Mouse (Mus musculus) heart, embryonic 15.5 days (tissue): Measurements from ENCODE around the gene Mfsd2a. TPM values are rescaled to one million over a fixed set of nuclear protein-coding genes. Genes with fewer than 3 reads are reported as not detected.

Experiments used
- ATAC-seq: fragments of 200-750 bp; cut with Nextera tagmentation; replicated peaks from 2 replicates; pipeline ENCODE4 v1.8.0; 2017; ENCODE audit warnings: low read depth, moderate TSS enrichment; ENCODE audit not compliant: insufficient number of reproducible peaks, insufficient read depth, low FRiP score
- H3K27ac ChIP-seq: fragments of 300-500 bp; sonication (generic); 2 replicates; pipeline ENCODE4 v1.5.1; 2015; ENCODE audit warnings: mild to moderate bottlenecking, inconsistent platforms
- H3K27me3 ChIP-seq: fragments of 300-500 bp; sonication (generic); 2 replicates; pipeline ENCODE4 v1.6.1; 2015; ENCODE audit warnings: inconsistent platforms
- H3K36me3 ChIP-seq: fragments of 300-500 bp; sonication (generic); 2 replicates; pipeline ENCODE4 v1.6.1; 2015; ENCODE audit warnings: mild to moderate bottlenecking, inconsistent platforms
- H3K4me1 ChIP-seq: fragments of 300-500 bp; sonication (generic); replicated peaks from 2 replicates; pipeline ENCODE4 v1.6.1; 2015; ENCODE audit warnings: inconsistent platforms
- H3K4me2 ChIP-seq: fragments of 300-500 bp; sonication (generic); 2 replicates; pipeline ENCODE4 v1.6.1; 2015; ENCODE audit warnings: inconsistent platforms, mild to moderate bottlenecking, moderate library complexity
- H3K4me3 ChIP-seq: fragments of 300-500 bp; sonication (generic); 2 replicates; pipeline ENCODE4 v1.5.1; 2015; ENCODE audit warnings: mild to moderate bottlenecking, inconsistent platforms
- H3K9ac ChIP-seq: fragments of 300-500 bp; sonication (generic); 2 replicates; pipeline ENCODE4 v1.6.1; 2015; ENCODE audit warnings: mild to moderate bottlenecking, inconsistent platforms
- H3K9me3 ChIP-seq: fragments of 300-500 bp; sonication (generic); replicated peaks from 2 replicates; pipeline ENCODE4 v1.6.1; 2016; ENCODE audit warnings: inconsistent platforms
- WGBS: fragments of 180-500 bp; shearing (Covaris S2); methylation state at CpG from one replicate; pipeline ENCODE4 v1.1.7; 2015; ENCODE audit warnings: mixed read lengths; 5-methylcytosine and 5-hydroxymethylcytosine counted together
- polyA plus RNA-seq: library from polyadenylated mRNA; unstranded; fragments of >200 nt; fragmentation: Nextera tagmentation; extraction: Ambion mirVana; gene quantifications from 2 replicates; pipeline ENCODE4 v1.2.1, GENCODE M21; 2015

The Mfsd2a gene
- polyA plus RNA-seq, 1 experiment from 2014 or later: 0.37 TPM

- no peak overlapping the region for H3K9ac ChIP-seq
- H3K4me3 ChIP-seq: no peak overlapping the region
- 60% methylated on average over 8 of the region's 8 CpGs for WGBS
- no peak overlapping the region for H3K27ac ChIP-seq
- H3K27me3 ChIP-seq: no peaks in the 10 kb centered on the region
- H3K36me3 ChIP-seq: no peaks in the 10 kb centered on the region
- no peaks in the 10 kb centered on the region for H3K4me1 ChIP-seq
- H3K9me3 ChIP-seq: no peaks in the 10 kb centered on the region
- H3K4me2 ChIP-seq: no peak overlapping the region
- ATAC-seq: no peak
Observed at GRCm38 (mm10) chr4:122932239-122932978, 28.6 kb downstream of the Mfsd2a start.

DNA sequence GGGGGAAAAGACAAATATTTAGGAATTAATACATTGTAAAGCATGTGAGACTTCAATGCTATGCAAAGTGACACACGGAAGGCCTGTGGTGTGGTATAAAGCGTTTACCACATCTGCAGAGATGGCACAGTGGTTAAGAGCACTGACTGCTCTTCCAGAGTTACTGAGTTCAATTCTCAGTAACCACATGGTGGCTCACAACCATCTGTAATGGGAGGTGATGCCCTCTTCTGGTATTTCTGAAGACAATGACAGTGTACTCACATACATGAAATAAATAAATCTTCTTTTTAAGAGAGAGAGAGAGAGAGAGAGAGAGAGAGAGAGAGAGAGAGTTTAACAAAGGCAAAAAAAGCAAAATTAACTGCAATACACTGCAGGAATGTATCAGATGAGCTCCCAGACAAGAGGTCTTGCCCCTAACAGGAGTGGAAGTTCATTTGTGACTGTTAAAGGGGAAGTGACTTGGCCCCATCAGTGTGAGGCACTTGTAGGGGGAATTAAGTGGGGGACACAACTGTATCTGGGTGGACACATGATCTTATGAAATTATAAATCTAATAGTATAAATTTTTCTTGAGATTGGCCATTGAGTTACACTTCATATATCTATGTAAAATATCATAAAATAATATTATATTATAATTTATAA is 29.9 kb downstream of the Mfsd2a start:
- Histone ChIP-seq H3K9ac (no peak overlapping the region), H3K27ac (no peak overlapping the region), H3K4me2 (no peak overlapping the region), H3K4me3 (no peak overlapping the region), H3K4me1 (no peaks in the 10 kb centered on the region), H3K36me3 (no peaks in the 10 kb centered on the region), H3K27me3 (no peaks in the 10 kb centered on the region), H3K9me3 (no peaks in the 10 kb centered on the region)
- WGBS: 71% methylated on average over 2 of the region's 2 CpGs
- no peak for ATAC-seq

- Histone ChIP-seq H3K27me3 (no peaks in the 10 kb centered on the region), H3K4me1 (no peaks in the 10 kb centered on the region), H3K36me3 (no peaks in the 10 kb centered on the region), H3K9me3 (no peaks in the 10 kb centered on the region), H3K4me3 (no peak overlapping the region), H3K27ac (no peak overlapping the region), H3K4me2 (no peak overlapping the region), H3K9ac (no peak overlapping the region)
- ATAC-seq: no peak
- WGBS: 79% methylated on average over 15 of the region's 15 CpGs
Observed at GRCm38 (mm10) chr4:122923392-122924344, 37.3 kb downstream of the Mfsd2a start.

DNA sequence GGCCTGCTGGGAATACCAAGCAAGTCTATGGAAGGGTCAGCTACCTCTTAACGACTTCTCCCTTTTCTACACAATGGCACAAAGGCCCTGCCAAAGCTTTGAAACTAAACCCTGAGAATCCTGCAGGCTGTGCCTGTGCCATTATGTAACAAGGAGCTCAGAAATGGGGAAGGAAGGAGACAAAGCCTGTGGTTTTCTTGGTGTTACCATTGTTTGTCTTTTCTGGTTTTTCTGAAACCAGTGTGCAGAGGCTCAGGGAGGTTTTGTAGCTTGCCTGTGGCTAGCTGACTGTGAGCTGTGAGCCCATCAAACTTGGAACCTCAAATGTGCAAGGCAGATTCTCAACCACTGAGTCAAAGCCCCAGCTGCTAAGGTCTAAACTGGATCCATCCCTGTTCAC is 38.1 kb downstream of the Mfsd2a start:
- Histone ChIP-seq H3K9ac (no peak overlapping the region), H3K9me3 (no peaks in the 10 kb centered on the region), H3K36me3 (no peaks in the 10 kb centered on the region), H3K4me1 (no peaks in the 10 kb centered on the region), H3K27ac (no peak overlapping the region), H3K4me2 (no peak overlapping the region), H3K4me3 (no peak overlapping the region), H3K27me3 (no peaks in the 10 kb centered on the region)
- WGBS: 24% methylated on average over 1 of the region's 1 CpGs
- no peak for ATAC-seq

- 74% methylated on average over 4 of the region's 4 CpGs for WGBS
- Histone ChIP-seq H3K4me1 (0 out of 2 replicates have a peak, but pooled peaks cover 6% of the 10 kb centered on the region), H3K4me3 (no peak overlapping the region), H3K27ac (no peak overlapping the region), H3K27me3 (no peaks in the 10 kb centered on the region), H3K4me2 (no peak overlapping the region), H3K9me3 (no peaks in the 10 kb centered on the region), H3K36me3 (no peaks in the 10 kb centered on the region), H3K9ac (no peak overlapping the region)
- no peak for ATAC-seq
Observed at GRCm38 (mm10) chr4:122915985-122916384, 45.0 kb downstream of the Mfsd2a start.

GRCm38 (mm10) chr4:122914186-122914585 is 46.8 kb downstream of the Mfsd2a start:
- no peaks in the 10 kb centered on the region for H3K9me3 ChIP-seq
- H3K4me2 ChIP-seq: no peak overlapping the region
- no peak overlapping the region for H3K9ac ChIP-seq
- no peak for ATAC-seq
- 26% methylated on average over 7 of the region's 7 CpGs for WGBS
- H3K4me1 ChIP-seq: 0 out of 2 replicates have a peak, but pooled peaks cover 6% of the 10 kb centered on the region
- H3K27ac ChIP-seq: no peak overlapping the region
- H3K27me3 ChIP-seq: no peaks in the 10 kb centered on the region
- H3K36me3 ChIP-seq: no peaks in the 10 kb centered on the region
- H3K4me3 ChIP-seq: no peak overlapping the region

DNA sequence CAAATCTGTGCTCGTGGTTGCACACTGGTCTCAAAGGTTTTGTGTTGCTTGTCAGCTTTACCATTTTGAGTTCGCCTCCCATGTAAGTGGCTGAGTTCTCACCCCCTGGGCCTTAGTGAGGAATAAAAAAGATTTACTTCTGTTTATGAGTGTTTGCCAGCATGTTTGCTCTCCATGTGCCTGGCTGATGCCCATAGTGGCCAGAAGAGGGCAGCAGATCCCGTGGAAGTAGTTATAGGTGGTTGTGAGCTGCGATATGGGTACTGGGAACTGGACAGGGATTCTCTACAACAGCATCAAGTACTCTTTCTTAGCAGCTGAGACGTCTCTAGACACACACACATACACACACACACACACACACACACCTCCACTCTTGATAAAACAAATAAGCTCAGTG is 48.4 kb downstream of the Mfsd2a start:
- H3K9me3 ChIP-seq: no peaks in the 10 kb centered on the region
- H3K9ac ChIP-seq: no peak overlapping the region
- H3K36me3 ChIP-seq: no peaks in the 10 kb centered on the region
- H3K27ac ChIP-seq: no peak overlapping the region
- 73% methylated on average over 5 of the region's 5 CpGs for WGBS
- H3K27me3 ChIP-seq: no peaks in the 10 kb centered on the region
- H3K4me1 ChIP-seq: 0 out of 2 replicates have a peak, but pooled peaks cover 6% of the 10 kb centered on the region
- H3K4me2 ChIP-seq: no peak overlapping the region
- H3K4me3 ChIP-seq: no peak overlapping the region
- ATAC-seq: no peak

DNA sequence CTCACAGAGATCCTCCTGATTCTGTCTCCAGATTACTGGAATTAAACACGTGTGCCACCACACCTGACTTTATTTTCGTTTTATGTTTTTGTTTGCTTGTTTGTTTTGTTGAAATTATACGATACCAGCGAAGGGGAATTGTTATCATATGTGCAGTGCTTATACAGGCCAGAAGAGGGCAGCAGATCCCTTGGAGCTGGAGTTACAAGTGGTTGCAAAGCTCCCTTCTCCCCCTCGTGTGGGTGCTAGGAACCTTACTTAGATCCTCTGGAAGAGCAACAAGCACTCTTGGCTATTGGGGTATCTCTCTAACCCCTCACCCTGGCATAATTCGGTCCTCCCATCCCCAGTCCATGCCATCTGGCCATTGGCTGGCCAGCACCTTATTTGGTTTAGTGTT is 50.4 kb downstream of the Mfsd2a start:
- H3K4me1 ChIP-seq: 0 out of 2 replicates have a peak, but pooled peaks cover 6% of the 10 kb centered on the region
- no peak overlapping the region for H3K4me2 ChIP-seq
- ATAC-seq: no peak
- H3K9me3 ChIP-seq: no peaks in the 10 kb centered on the region
- WGBS: 44% methylated on average over 6 of the region's 6 CpGs
- H3K9ac ChIP-seq: no peak overlapping the region
- no peaks in the 10 kb centered on the region for H3K27me3 ChIP-seq
- no peak overlapping the region for H3K27ac ChIP-seq
- H3K4me3 ChIP-seq: no peak overlapping the region
- no peaks in the 10 kb centered on the region for H3K36me3 ChIP-seq

DNA sequence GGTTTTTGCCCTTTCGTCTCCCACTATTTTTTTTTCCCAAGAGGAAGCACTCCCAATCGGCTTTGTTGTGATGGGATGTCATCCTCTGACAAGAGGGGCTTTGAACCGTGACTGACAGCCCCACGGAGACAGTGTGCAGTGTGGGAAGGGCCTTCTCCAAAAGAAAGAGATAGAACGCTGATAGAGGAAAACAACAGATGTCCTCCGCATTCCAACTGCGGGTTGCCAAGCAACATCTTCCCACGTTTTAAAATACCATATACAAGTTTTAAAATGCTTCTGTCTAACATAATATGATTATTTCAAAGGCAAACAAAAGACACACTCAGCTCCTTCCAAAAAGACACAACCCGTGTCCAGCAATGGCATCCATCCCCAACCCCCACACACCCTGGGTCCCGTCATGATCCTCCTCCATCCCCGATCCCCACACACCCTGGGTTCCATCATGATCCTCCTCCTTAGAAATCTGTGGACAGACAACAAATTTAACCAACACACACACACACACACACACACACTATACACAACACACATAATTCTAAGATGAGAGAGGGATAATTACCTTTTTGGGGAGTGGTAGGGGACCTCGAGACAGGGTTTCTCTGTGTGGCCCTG is 51.3 kb downstream of the Mfsd2a start:
- H3K4me3 ChIP-seq: no peak overlapping the region
- H3K4me1 ChIP-seq: 0 out of 2 replicates have a peak, but pooled peaks cover 6% of the 10 kb centered on the region
- H3K9me3 ChIP-seq: no peaks in the 10 kb centered on the region
- no peaks in the 10 kb centered on the region for H3K27me3 ChIP-seq
- no peak overlapping the region for H3K9ac ChIP-seq
- ATAC-seq: no peak
- 45% methylated on average over 12 of the region's 12 CpGs for WGBS
- no peaks in the 10 kb centered on the region for H3K36me3 ChIP-seq
- no peak overlapping the region for H3K27ac ChIP-seq
- no peak overlapping the region for H3K4me2 ChIP-seq

GRCm38 (mm10) chr4:122905359-122905758 is 55.6 kb downstream of the Mfsd2a start:
- H3K36me3 ChIP-seq: no peaks in the 10 kb centered on the region
- no peak overlapping the region for H3K4me2 ChIP-seq
- no peak overlapping the region for H3K27ac ChIP-seq
- no peaks in the 10 kb centered on the region for H3K9me3 ChIP-seq
- no peak overlapping the region for H3K9ac ChIP-seq
- ATAC-seq: no peak
- WGBS: 76% methylated on average over 10 of the region's 10 CpGs
- no peaks in the 10 kb centered on the region for H3K27me3 ChIP-seq
- no peaks in the 10 kb centered on the region for H3K4me1 ChIP-seq
- no peak overlapping the region for H3K4me3 ChIP-seq

DNA sequence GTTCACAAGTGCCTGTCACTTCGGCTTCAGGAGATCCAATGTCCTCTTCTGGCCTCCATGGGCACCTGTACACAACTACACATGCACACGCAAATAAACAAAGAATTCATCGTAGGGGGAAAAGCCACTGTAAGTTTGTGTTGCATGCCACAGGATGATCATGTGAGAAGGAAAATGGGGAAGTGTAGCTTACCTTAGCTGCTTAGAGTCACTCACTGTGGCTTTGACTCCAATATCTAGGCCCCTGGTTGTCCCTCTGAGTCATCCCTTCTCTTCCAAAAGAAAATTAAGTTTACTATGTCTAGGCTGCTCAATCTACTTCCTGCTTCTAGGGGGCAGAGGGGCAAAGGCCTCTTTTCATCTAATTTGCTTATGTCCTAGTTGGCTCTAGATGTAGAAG is 57.3 kb downstream of the Mfsd2a start:
- Histone ChIP-seq H3K27me3 (no peaks in the 10 kb centered on the region), H3K27ac (no peak overlapping the region), H3K9me3 (no peaks in the 10 kb centered on the region), H3K9ac (no peak overlapping the region), H3K4me2 (no peak overlapping the region), H3K4me1 (no peaks in the 10 kb centered on the region), H3K4me3 (no peak overlapping the region), H3K36me3 (no peaks in the 10 kb centered on the region)
- ATAC-seq: no peak
- WGBS: 83% methylated on average over 3 of the region's 3 CpGs
